Mouse (Mus musculus): ENCODE results near the gene Ap3m1. TPM values are rescaled to one million over a fixed set of nuclear protein-coding genes. Genes with fewer than 3 reads are reported as not detected.

The Ap3m1 gene
- polyA plus RNA-seq, 1 experiment from 2014 or later, result 78.2 TPM

GRCm38 (mm10) chr14:20995497-20995896 lies 56.8 kb downstream of the Ap3m1 start:
- 93% methylated on average over 2 of the region's 2 CpGs for WGBS
- no peak for ATAC-seq (replicated peaks)
- Histone ChIP-seq H3K4me1 (no peaks in the 10 kb centered on the region), H3K9me3 (no peaks in the 10 kb centered on the region), H3K36me3 (replicated peaks) (no peaks in the 10 kb centered on the region), H3K9ac (no peak overlapping the region), H3K27ac (no peak overlapping the region), H3K4me3 (no peak overlapping the region), H3K27me3 (replicated peaks) (no peaks in the 10 kb centered on the region), H3K4me2 (no peak overlapping the region)

GRCm38 (mm10) chr14:20994475-20994874 lies 57.8 kb downstream of the Ap3m1 start:
- Histone ChIP-seq H3K4me2 (no peak overlapping the region), H3K9me3 (no peaks in the 10 kb centered on the region), H3K4me1 (no peaks in the 10 kb centered on the region), H3K27me3 (replicated peaks) (no peaks in the 10 kb centered on the region), H3K27ac (no peak overlapping the region), H3K9ac (no peak overlapping the region), H3K4me3 (no peak overlapping the region), H3K36me3 (replicated peaks) (no peaks in the 10 kb centered on the region)
- no peak for ATAC-seq (replicated peaks)
- WGBS, result 82% methylated on average over 3 of the region's 3 CpGs

GRCm38 (mm10) chr14:20993067-20993691 lies 59.1 kb downstream of the Ap3m1 start:
- Histone ChIP-seq H3K27me3 (replicated peaks) (no peaks in the 10 kb centered on the region), H3K4me2 (no peak overlapping the region), H3K36me3 (replicated peaks) (no peaks in the 10 kb centered on the region), H3K27ac (no peak overlapping the region), H3K4me3 (no peak overlapping the region), H3K9ac (no peak overlapping the region), H3K9me3 (no peaks in the 10 kb centered on the region), H3K4me1 (no peaks in the 10 kb centered on the region)
- no peak for ATAC-seq (replicated peaks)
- 62% methylated on average over 3 of the region's 3 CpGs for WGBS

GRCm38 (mm10) chr14:20991492-20991891 lies 60.8 kb downstream of the Ap3m1 start:
- no peak overlapping the region for H3K4me2 ChIP-seq
- no peaks in the 10 kb centered on the region for H3K4me1 ChIP-seq
- H3K27ac ChIP-seq, result no peak overlapping the region
- H3K9me3 ChIP-seq, result no peaks in the 10 kb centered on the region
- no peak for ATAC-seq (replicated peaks)
- no peak overlapping the region for H3K4me3 ChIP-seq
- no peaks in the 10 kb centered on the region for H3K27me3 ChIP-seq (replicated peaks)
- no peak overlapping the region for H3K9ac ChIP-seq
- H3K36me3 ChIP-seq (replicated peaks), result no peaks in the 10 kb centered on the region
- 89% methylated on average over 1 of the region's 1 CpGs for WGBS

GRCm38 (mm10) chr14:20985482-20985881 lies 66.8 kb downstream of the Ap3m1 start:
- ATAC-seq (replicated peaks), result no peak

GRCm38 (mm10) chr14:20983832-20984231 lies 68.5 kb downstream of the Ap3m1 start:
- ATAC-seq (replicated peaks), result no peak
- Histone ChIP-seq H3K27ac (no peak overlapping the region), H3K27me3 (replicated peaks) (no peaks in the 10 kb centered on the region), H3K9me3 (no peaks in the 10 kb centered on the region), H3K4me3 (no peak overlapping the region), H3K9ac (no peak overlapping the region), H3K4me2 (no peak overlapping the region), H3K4me1 (no peaks in the 10 kb centered on the region), H3K36me3 (replicated peaks) (no peaks in the 10 kb centered on the region)
- 48% methylated on average over 2 of the region's 2 CpGs for WGBS

More at GRCm38 (mm10) chr14:20985482-20985881, 66.8 kb downstream of the Ap3m1 start:
- no peaks in the 10 kb centered on the region for H3K36me3 ChIP-seq (replicated peaks)
- H3K27me3 ChIP-seq (replicated peaks), result no peaks in the 10 kb centered on the region
- H3K9ac ChIP-seq, result no peak overlapping the region
- no peaks in the 10 kb centered on the region for H3K9me3 ChIP-seq
- 70% methylated on average over 3 of the region's 3 CpGs for WGBS
- H3K4me3 ChIP-seq, result no peak overlapping the region
- no peaks in the 10 kb centered on the region for H3K4me1 ChIP-seq
- H3K4me2 ChIP-seq, result no peak overlapping the region
- no peak overlapping the region for H3K27ac ChIP-seq

Other genes starting within 250 kb of the Ap3m1 start
- 0.23 and 0.31 TPM in 2 replicates for gene Plau, start 215.8 kb downstream of the Ap3m1 start, polyA plus RNA-seq (2015; fragmentation: Nextera tagmentation; extraction: Ambion mirVana)
- 12.2 and 12.8 TPM in 2 replicates for gene Vcl, start 123.1 kb downstream of the Ap3m1 start, polyA plus RNA-seq (2015; fragmentation: Nextera tagmentation; extraction: Ambion mirVana)
- 34.8 and 38.4 TPM in 2 replicates for gene Adk, start 66 bp upstream of the Ap3m1 start, polyA plus RNA-seq (2015; fragmentation: Nextera tagmentation; extraction: Ambion mirVana)